Mouse (Mus musculus) midbrain, embryonic 14.5 days (tissue): Measurements from ENCODE around the gene Phf7. TPM values are rescaled to one million over a fixed set of nuclear protein-coding genes. Genes with fewer than 3 reads are reported as not detected.
A peak's percentile ranks its signal among the peaks of the same experiment; 100 is the strongest.

Experiments
- ATAC-seq: fragments of 200-750 bp; cut with Nextera tagmentation; 2 replicates; pipeline ENCODE4 v1.8.0; 2017; ENCODE audit warnings: moderate number of reproducible peaks, moderate library complexity; ENCODE audit not compliant: low FRiP score, low TSS enrichment
- DNase-seq: peaks from one replicate; pipeline ENCODE4 v3.0.0-alpha.2; 2015
- H3K27ac ChIP-seq: fragments of 300-500 bp; sonication (generic); replicated peaks from 2 replicates; pipeline ENCODE4 v1.5.1; 2014; ENCODE audit warnings: mild to moderate bottlenecking, low read depth, low read length, moderate library complexity
- H3K27me3 ChIP-seq: fragments of 300-500 bp; sonication (generic); 2 replicates; pipeline ENCODE4 v1.6.1; 2014; ENCODE audit warnings: low read length, control low read depth, mixed read lengths; ENCODE audit not compliant: control insufficient read depth, insufficient read depth
- H3K36me3 ChIP-seq: fragments of 300-500 bp; sonication (generic); 2 replicates; pipeline ENCODE4 v1.6.1; 2014; ENCODE audit warnings: low read length, control low read depth; ENCODE audit not compliant: control insufficient read depth, insufficient read depth
- H3K4me1 ChIP-seq: fragments of 300-500 bp; sonication (generic); 2 replicates; pipeline ENCODE4 v1.6.1; 2014; ENCODE audit warnings: mild to moderate bottlenecking, antibody characterized with exemption, low read length, control low read depth; ENCODE audit not compliant: control insufficient read depth, insufficient read depth
- H3K4me2 ChIP-seq: fragments of 300-500 bp; sonication (generic); 2 replicates; pipeline ENCODE4 v1.6.1; 2014; ENCODE audit warnings: mild to moderate bottlenecking, low read length, moderate library complexity
- H3K4me3 ChIP-seq: fragments of 300-500 bp; sonication (generic); replicated peaks from 2 replicates; pipeline ENCODE4 v1.5.1; 2014; ENCODE audit warnings: low read depth, low read length
- H3K9ac ChIP-seq: fragments of 300-500 bp; sonication (generic); replicated peaks from 2 replicates; pipeline ENCODE4 v1.6.1; 2014; ENCODE audit warnings: mild to moderate bottlenecking, low read length, moderate library complexity
- H3K9me3 ChIP-seq: fragments of 300-500 bp; sonication (generic); 2 replicates; pipeline ENCODE4 v1.6.1; 2016; ENCODE audit warnings: low read length, control low read depth, mixed read lengths; ENCODE audit not compliant: control insufficient read depth
- WGBS: fragments of 180-500 bp; shearing (Covaris S2); extraction: QIAGEN DNeasy Blood & Tissue Kit; methylation state at CpG from one replicate; pipeline ENCODE4 v1.1.7; 2014; 5-methylcytosine and 5-hydroxymethylcytosine counted together
- polyA plus RNA-seq: library from polyadenylated mRNA; unstranded; fragments of >200 nt; fragmentation: Nextera tagmentation; extraction: Ambion mirVana; gene quantifications from 2 replicates; pipeline ENCODE4 v1.2.1, GENCODE M21; 2014

Phf7 gene
- polyA plus RNA-seq, 1 experiment from 2014 or later: 12.1 TPM

GRCm38 (mm10) chr14:31217666-31218065 lies 33.5 kb downstream of the Phf7 start, which contains the start of gene Sema3g:
Gene Sema3g, plus strand, starts transcription at chr14:31217860.
- Histone ChIP-seq H3K4me2 (peak within 1 kb of the TSS; percentile 12; the same call in 1 of the 2 replicates), H3K9ac (no peak within 1 kb of the TSS), H3K4me1 (0 out of 2 replicates have a peak, but pooled peaks cover 5% of the 10 kb centered on the region), H3K27me3 (no peaks in the 10 kb centered on the region), H3K36me3 (no peaks in the 10 kb centered on the region), H3K27ac (no peak within 1 kb of the TSS), H3K9me3 (no peaks in the 10 kb centered on the region), H3K4me3 (no peak within 1 kb of the TSS)
- DNase-seq (peak; percentile 60), ATAC-seq (peak; percentile 60)
- WGBS: 15% methylated on average over 11 of the region's 11 CpGs

GRCm38 (mm10) chr14:31216846-31217245 lies 34.3 kb downstream of the Phf7 start, which contains the start of gene Nisch:
Gene Nisch, minus strand, starts transcription at chr14:31216946.
- Histone ChIP-seq H3K9me3 (no peaks in the 10 kb centered on the region), H3K9ac (no peak within 1 kb of the TSS), H3K4me3 (no peak within 1 kb of the TSS), H3K36me3 (no peaks in the 10 kb centered on the region), H3K27ac (0 out of 2 replicates have a peak within 1 kb of the TSS, but pooled peaks have one; percentile 20), H3K4me2 (peak within 1 kb of the TSS; percentile 12), H3K27me3 (no peaks in the 10 kb centered on the region), H3K4me1 (0 out of 2 replicates have a peak, but pooled peaks cover 5% of the 10 kb centered on the region)
- no peak for DNase-seq
- ATAC-seq: no peak
- WGBS: 49% methylated on average over 2 of the region's 2 CpGs

GRCm38 (mm10) chr14:31215157-31216002 lies 35.7 kb downstream of the Phf7 start:
- peak overlapping the region; percentile 6; the same call in 1 of the 2 replicates for H3K4me2 ChIP-seq

GRCm38 (mm10) chr14:31214684-31215083 lies 36.4 kb downstream of the Phf7 start:
- Histone ChIP-seq H3K36me3 (no peaks in the 10 kb centered on the region), H3K27ac (no peak overlapping the region), H3K9me3 (no peaks in the 10 kb centered on the region), H3K4me1 (0 out of 2 replicates have a peak, but pooled peaks cover 5% of the 10 kb centered on the region), H3K9ac (no peak overlapping the region), H3K4me3 (no peak overlapping the region), H3K27me3 (no peaks in the 10 kb centered on the region), H3K4me2 (no peak overlapping the region)
- DNase-seq (no peak), ATAC-seq (no peak)
- 83% methylated on average over 3 of the region's 3 CpGs for WGBS

More at GRCm38 (mm10) chr14:31215157-31216002, 35.7 kb downstream of the Phf7 start:
- no peak overlapping the region; the same call in 1 of the 2 replicates for H3K9ac ChIP-seq
- no peaks in the 10 kb centered on the region for H3K36me3 ChIP-seq
- H3K9me3 ChIP-seq: no peaks in the 10 kb centered on the region
- H3K27ac ChIP-seq: 0 out of 2 replicates have a peak overlapping the region, but pooled peaks have one; percentile 20
- DNase-seq (peak; percentile 87), ATAC-seq (peak; percentile 64)
- no peak overlapping the region for H3K4me3 ChIP-seq
- WGBS: 34% methylated on average over 15 of the region's 15 CpGs
- no peaks in the 10 kb centered on the region for H3K27me3 ChIP-seq
- H3K4me1 ChIP-seq: 0 out of 2 replicates have a peak, but pooled peaks cover 5% of the 10 kb centered on the region

GRCm38 (mm10) chr14:31213868-31214267 lies 37.2 kb downstream of the Phf7 start:
- H3K4me3 ChIP-seq: no peak overlapping the region
- H3K27me3 ChIP-seq: no peaks in the 10 kb centered on the region
- no peaks in the 10 kb centered on the region for H3K36me3 ChIP-seq
- no peak overlapping the region for H3K27ac ChIP-seq
- ATAC-seq (no peak), DNase-seq (no peak)
- H3K4me2 ChIP-seq: no peak overlapping the region
- no peak overlapping the region for H3K9ac ChIP-seq
- H3K9me3 ChIP-seq: no peaks in the 10 kb centered on the region
- 72% methylated on average over 8 of the region's 8 CpGs for WGBS
- H3K4me1 ChIP-seq: 0 out of 2 replicates have a peak, but pooled peaks cover 5% of the 10 kb centered on the region

- H3K9me3 ChIP-seq: no peaks in the 10 kb centered on the region
- 88% methylated on average over 3 of the region's 3 CpGs for WGBS
Measured at GRCm38 (mm10) chr14:31212499-31212898, 38.6 kb downstream of the Phf7 start.

GRCm38 (mm10) chr14:31211854-31212253 lies 39.3 kb downstream of the Phf7 start:
- Histone ChIP-seq H3K4me3 (no peak overlapping the region), H3K9me3 (no peaks in the 10 kb centered on the region), H3K27me3 (no peaks in the 10 kb centered on the region), H3K36me3 (no peaks in the 10 kb centered on the region), H3K4me2 (no peak overlapping the region), H3K9ac (no peak overlapping the region), H3K4me1 (peaks cover 10% of the 10 kb centered on the region; the same call in 1 of the 2 replicates), H3K27ac (no peak overlapping the region)
- ATAC-seq: no peak
- no peak for DNase-seq
- WGBS: 91% methylated on average over 6 of the region's 6 CpGs

More at GRCm38 (mm10) chr14:31212499-31212898, 38.6 kb downstream of the Phf7 start:
- Histone ChIP-seq H3K4me3 (no peak overlapping the region), H3K36me3 (no peaks in the 10 kb centered on the region), H3K4me2 (no peak overlapping the region), H3K9ac (no peak overlapping the region), H3K27ac (no peak overlapping the region), H3K4me1 (peaks cover 5% of the 10 kb centered on the region; the same call in 1 of the 2 replicates), H3K27me3 (no peaks in the 10 kb centered on the region)
- no peak for ATAC-seq
- DNase-seq: no peak

GRCm38 (mm10) chr14:31209133-31209557 lies 42.0 kb downstream of the Phf7 start:
- DNase-seq (no peak), ATAC-seq (no peak)
- H3K9ac ChIP-seq: no peak overlapping the region
- H3K4me1 ChIP-seq: peaks cover 16% of the 10 kb centered on the region
- no peak overlapping the region for H3K4me3 ChIP-seq
- H3K27ac ChIP-seq: no peak overlapping the region
- no peaks in the 10 kb centered on the region for H3K27me3 ChIP-seq
- no peak overlapping the region for H3K4me2 ChIP-seq
- no peaks in the 10 kb centered on the region for H3K9me3 ChIP-seq
- WGBS: 81% methylated on average over 4 of the region's 4 CpGs
- H3K36me3 ChIP-seq: peaks cover 1% of the 10 kb centered on the region
